Mouse (Mus musculus) stomach, postnatal 0 days (tissue): ENCODE measurements at regions not wholly inside any gene's neighbourhood (a gene's known extent, or its start where the extent isn't known, plus 50 kb on each side); places are given as distances from the start of the nearest gene placed in this dataset.

Source experiments
- CTCF ChIP-seq: IDR thresholded peaks from 2 replicates; pipeline ENCODE4 v1.5.1; 2016; ENCODE audit warnings: antibody characterized with exemption, low read depth, mild to moderate bottlenecking, moderate library complexity
- EP300 ChIP-seq: optimal IDR thresholded peaks from 2 replicates; pipeline ENCODE3; 2016; ENCODE audit warnings: antibody characterized with exemption

DNA sequence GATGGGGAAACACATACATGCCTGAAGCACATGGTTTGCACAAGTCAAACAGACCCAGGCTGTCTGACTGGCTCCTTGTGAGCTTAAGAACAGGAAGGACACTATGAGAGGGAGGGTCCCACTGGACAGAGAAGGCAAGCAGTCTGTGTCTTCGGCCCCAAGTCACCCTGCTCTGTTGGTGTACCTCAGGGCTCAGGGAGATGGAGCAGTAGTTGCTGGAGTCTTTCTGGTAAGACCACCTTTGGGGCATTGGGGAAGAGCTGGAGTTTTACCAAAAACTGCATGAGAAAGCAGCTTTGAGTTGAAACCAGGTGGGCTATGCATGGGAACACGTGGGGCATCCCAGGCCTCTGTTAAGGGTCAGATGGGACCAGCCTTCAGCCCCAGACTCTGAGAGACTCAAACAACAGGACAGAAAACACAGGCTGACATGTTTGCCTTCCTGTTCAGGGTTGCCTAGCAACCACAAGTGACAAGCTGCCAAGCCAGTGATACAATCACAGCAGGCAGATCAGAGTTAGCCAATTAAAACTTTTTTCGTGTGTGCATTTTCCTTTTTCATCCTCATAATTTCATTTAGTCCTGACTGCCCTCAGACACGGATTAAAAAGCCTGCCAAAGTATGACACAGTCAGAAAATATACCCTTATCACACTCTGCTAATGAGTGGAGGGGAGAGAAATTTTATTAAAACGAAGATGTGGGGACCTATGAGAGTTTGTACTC lies 241.4 kb upstream of the Xylt1 start:
- TF ChIP-seq CTCF: no peak
- no peak for TF ChIP-seq EP300
